Mouse (Mus musculus): ENCODE measurements at regions not wholly inside any gene's neighbourhood (a gene's known extent, or its start where the extent isn't known, plus 50 kb on each side); places are given as distances from the start of the nearest gene placed in this dataset.

GRCm38 (mm10) chr2:99831251-99831650, 1164.2 kb upstream of the Gm10800 start:
- peak; percentile 21 to 34 for DNase-seq (ENCODE audit: low spot score in 2 of 2)

- DNase-seq (ENCODE audit: low spot score in 2 of 2) = no peak
Measured at GRCm38 (mm10) chr2:99821691-99822090, 1154.6 kb upstream of the Gm10800 start.

Data from right cerebral cortex, postnatal 10 days (tissue).